Mouse (Mus musculus) ES-E14 (cell line): ENCODE data around the gene Tex30. TPM values are rescaled to one million over a fixed set of nuclear protein-coding genes. Genes with fewer than 3 reads are reported as not detected.
A peak's percentile ranks its signal among the peaks of the same experiment; 100 is the strongest.

Source experiments
- DNase-seq: peaks from one replicate; pipeline ENCODE4 v3.0.0-alpha.2; 2013; ENCODE audit warnings: low read depth, low spot score
- H3K27ac ChIP-seq: 2 replicates; pipeline ENCODE4 v1.5.1; 2012; ENCODE audit warnings: low read depth, mild to moderate bottlenecking, low read length, moderate library complexity, mixed read lengths; ENCODE audit not compliant: poor library complexity, insufficient read depth, severe bottlenecking
- H3K36me3 ChIP-seq: 2 replicates; pipeline ENCODE4 v1.6.1; 2012; ENCODE audit warnings: mild to moderate bottlenecking, low read length, moderate library complexity, mixed read lengths; ENCODE audit not compliant: control insufficient read depth, poor library complexity, insufficient read depth, severe bottlenecking
- H3K4me1 ChIP-seq, 2 experiments: fragments of 150-350 bp in 1 of 2; sonication (generic) in 1 of 2; 2 replicates each; pipeline ENCODE4 v1.6.1; 2012; ENCODE audit warnings: low read length in 2 of 2, mild to moderate bottlenecking in 1 of 2, mixed read lengths in 1 of 2; ENCODE audit not compliant: control insufficient read depth in 2 of 2, insufficient read depth in 2 of 2, poor library complexity in 1 of 2
- H3K4me3 ChIP-seq, 2 experiments: fragments of 150-350 bp in 1 of 2; sonication (generic) in 1 of 2; 2 replicates each; pipeline ENCODE4 v1.5.1; 2012; ENCODE audit warnings: low read length in 2 of 2, low read depth in 1 of 2, mild to moderate bottlenecking in 1 of 2, mixed read lengths in 1 of 2; ENCODE audit not compliant: insufficient read depth in 1 of 2, poor library complexity in 1 of 2, severe bottlenecking in 1 of 2
- H3K9ac ChIP-seq: 2 replicates; pipeline ENCODE4 v1.6.1; 2012; ENCODE audit warnings: low read depth, mild to moderate bottlenecking, low read length, mixed read lengths; ENCODE audit not compliant: poor library complexity, insufficient read depth, severe bottlenecking
- H3K9me3 ChIP-seq: fragments of 150-350 bp; sonication (generic); 2 replicates; pipeline ENCODE4 v1.6.1; 2012; ENCODE audit warnings: low read depth, mild to moderate bottlenecking, low read length; ENCODE audit not compliant: control insufficient read depth, insufficient read depth
- CHD2 ChIP-seq: IDR thresholded peaks from 2 replicates; pipeline ENCODE4 v1.6.1; 2014; ENCODE audit warnings: mild to moderate bottlenecking, low read depth, low read length, inconsistent platforms
- HCFC1 ChIP-seq: IDR thresholded peaks from 2 replicates; pipeline ENCODE4 v1.6.1; 2012; ENCODE audit warnings: low read length, inconsistent platforms, borderline replicate concordance; ENCODE audit not compliant: insufficient read depth
- MAFK ChIP-seq: IDR thresholded peaks from 2 replicates; pipeline ENCODE4 v1.6.1; 2014; ENCODE audit warnings: mild to moderate bottlenecking, low read depth, low read length, inconsistent platforms; ENCODE audit not compliant: insufficient read depth
- ZC3H11A ChIP-seq: IDR thresholded peaks from 2 replicates; pipeline ENCODE4 v1.6.1; 2012; ENCODE audit warnings: low read depth, mild to moderate bottlenecking, inconsistent platforms, low read length, borderline replicate concordance
- ZNF384 ChIP-seq: IDR thresholded peaks from 2 replicates; pipeline ENCODE4 v1.6.1; 2012; ENCODE audit warnings: low read depth, low read length, inconsistent platforms
- in situ Hi-C, 2 experiments: fragments of 600-800 bp; cut with MboI; formaldehyde crosslinking; loops; one replicate each; pipeline ENCODE4 v1.15.1; 2025; ENCODE audit warnings: low sequenced_read_pairs in 2 of 2, inconsistent platforms in 1 of 2; ENCODE audit not compliant: unreplicated experiment in 2 of 2
- total RNA-seq: library from RNA; depleted of rRNA; stranded (reverse); fragments of 300-350 nt; gene quantifications from 2 replicates; pipeline ENCODE4 v1.2.3, GENCODE M21; 2012

Tex30 gene
- total RNA-seq, 1 experiment: 34.2 TPM

DNA sequence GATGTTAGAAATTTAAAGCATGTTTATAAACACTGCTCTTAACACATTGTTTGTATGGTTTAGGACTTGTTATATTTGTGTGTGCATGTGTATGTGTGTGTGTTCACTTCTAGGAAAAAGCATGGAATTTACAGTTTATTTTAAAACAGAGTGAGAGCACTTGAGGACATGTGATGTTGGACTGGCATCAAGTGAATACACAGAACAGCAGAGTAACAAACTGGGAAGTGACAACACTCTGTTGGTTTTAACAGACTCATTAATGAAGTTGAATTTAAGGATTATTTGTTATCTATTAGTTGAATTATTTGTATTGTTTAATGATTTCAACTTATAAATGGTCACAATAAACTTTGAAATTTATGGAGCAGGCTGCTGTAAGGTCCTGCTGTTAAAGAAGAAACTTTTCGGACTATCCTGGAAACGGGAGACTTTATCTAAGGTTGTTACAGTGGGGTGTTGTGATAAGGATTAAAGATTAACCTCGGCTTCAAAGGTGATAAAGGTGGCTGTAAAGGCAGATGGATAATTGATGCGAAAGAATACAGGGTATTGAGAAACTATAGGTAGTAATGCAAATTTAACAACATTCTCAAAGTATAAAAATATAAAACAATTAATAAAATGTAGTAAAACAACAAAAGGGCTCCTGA, 27.8 kb upstream of the Tex30 start:
- no peaks in the 10 kb centered on the region; the same call in 1 of the 2 replicates for H3K36me3 ChIP-seq
- H3K4me3 ChIP-seq: no peak overlapping the region
- H3K27ac ChIP-seq: no peak overlapping the region
- no peak overlapping the region for H3K9ac ChIP-seq
- no peak for DNase-seq
- in situ Hi-C loops: no loop called here
- no peaks in the 10 kb centered on the region for H3K9me3 ChIP-seq
- no peaks in the 10 kb centered on the region for H3K4me1 ChIP-seq
- no peak for TF ChIP-seq ZC3H11A
- TF ChIP-seq CHD2: no peak

DNA sequence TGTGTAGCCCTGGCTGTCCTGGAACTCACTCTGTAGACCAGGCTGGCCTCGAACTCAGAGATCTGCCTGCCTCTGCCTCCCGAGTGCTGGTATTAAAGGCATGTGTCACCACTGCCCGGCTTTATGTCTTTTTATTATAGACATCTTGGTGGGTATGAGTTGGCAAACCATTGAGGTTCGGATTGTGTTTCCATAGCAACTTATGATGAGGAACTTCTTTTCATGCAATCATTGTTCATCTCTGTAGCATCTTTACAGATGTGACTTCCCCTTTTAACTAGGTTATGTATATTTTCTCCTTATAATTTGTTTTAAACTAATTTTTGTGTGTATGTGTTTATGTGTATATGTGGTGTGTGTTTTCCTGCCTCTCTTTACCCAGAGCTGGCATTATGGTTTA, 23.3 kb upstream of the Tex30 start:
- DNase-seq: no peak
- in situ Hi-C loops: no loop called here
- Histone ChIP-seq H3K4me1 (no peaks in the 10 kb centered on the region), H3K4me3 (no peak overlapping the region), H3K27ac (no peak overlapping the region), H3K9me3 (no peaks in the 10 kb centered on the region), H3K9ac (no peak overlapping the region), H3K36me3 (no peaks in the 10 kb centered on the region; the same call in 1 of the 2 replicates)
- TF ChIP-seq ZC3H11A (no peak), ZNF384 (no peak), CHD2 (no peak), MAFK (no peak), HCFC1 (no peak)

DNA sequence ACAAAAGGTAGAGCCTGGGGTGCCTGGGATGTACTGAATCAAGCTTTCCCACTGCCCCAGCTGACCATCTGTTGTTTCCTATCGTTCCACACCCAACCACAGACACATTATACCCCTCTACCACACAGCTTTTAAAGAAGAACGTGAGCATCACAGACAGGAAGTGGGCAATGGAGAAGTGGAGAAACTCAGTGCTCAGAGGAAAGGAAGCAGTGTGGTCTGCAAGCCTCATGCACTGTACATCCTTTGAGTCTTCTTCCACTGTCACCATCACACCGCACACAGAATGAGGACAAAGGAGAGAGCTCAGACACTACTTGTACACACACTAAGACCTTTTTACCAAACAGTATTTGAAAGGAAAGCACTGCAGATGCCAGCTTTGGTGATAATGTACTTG, 20.0 kb upstream of the Tex30 start:
- in situ Hi-C loops: no loop called here
- no peak overlapping the region for H3K9ac ChIP-seq
- peaks cover 0 to 3% of the 10 kb centered on the region in 2 experiments; a peak in 1 of 4 replicates for H3K4me1 ChIP-seq
- H3K9me3 ChIP-seq: no peaks in the 10 kb centered on the region
- H3K36me3 ChIP-seq: no peaks in the 10 kb centered on the region; the same call in 1 of the 2 replicates
- TF ChIP-seq CHD2 (no peak), ZNF384 (no peak), ZC3H11A (no peak), MAFK (no peak), HCFC1 (no peak)
- no peak overlapping the region for H3K4me3 ChIP-seq
- no peak overlapping the region for H3K27ac ChIP-seq
- DNase-seq: no peak

DNA sequence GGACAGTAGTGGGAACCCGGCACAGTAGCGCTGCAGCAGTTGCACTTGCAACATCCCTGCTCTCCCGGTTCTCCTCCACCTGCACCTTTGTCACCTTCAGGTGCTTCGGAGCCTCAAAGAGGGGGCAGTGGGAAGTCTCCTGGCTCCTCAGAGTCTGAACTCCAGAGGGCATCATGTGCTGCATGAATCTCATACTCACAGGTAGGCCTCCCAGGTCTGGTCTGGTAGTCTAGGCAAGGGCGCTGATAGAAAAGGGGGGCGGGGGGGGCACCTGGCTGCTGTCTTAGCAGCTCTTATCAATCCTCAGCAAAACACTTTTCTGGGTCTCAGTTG, 17.8 kb upstream of the Tex30 start:
- Histone ChIP-seq H3K27ac (no peak overlapping the region), H3K9ac (peak overlapping the region; percentile 73), H3K4me3 (peak overlapping the region; percentile 92 to 98), H3K36me3 (peaks cover 2% of the 10 kb centered on the region; the same call in 1 of the 2 replicates), H3K4me1 (peaks cover 0 to 3% of the 10 kb centered on the region in 2 experiments; a peak in 1 of 4 replicates), H3K9me3 (no peaks in the 10 kb centered on the region)
- TF ChIP-seq CHD2 (no peak), HCFC1 (no peak)
- no peak for DNase-seq
- in situ Hi-C loops: no loop called here
